In genomic region chr5:140663621-140664180, GRCm38 (mm10) we compare ENCODE assay signal across 9 mouse cellular contexts. TPM values are rescaled to one million over a fixed set of nuclear protein-coding genes. Genes with fewer than 3 reads are reported as not detected.
DNase-seq lines count a peak whose midpoint lies in the region; ATAC-seq and TF ChIP-seq lines count a peak whose summit lies in the region.
"Had no signal": no experiment of that assay in that cellular context is flagged by ENCODE, and none has a peak within 500 bp of the region (broad histone marks: within the 10 kb centered on the region; RNA-seq: fewer than 3 reads in every experiment).

No protein-coding gene starts in this region.

- peaks cover 2% of the 10 kb centered on the region for H3K9me3 ChIP-seq in heart, embryonic 10.5 days
- no peaks in the 10 kb centered on the region; the same call in 1 of the 2 replicates for H3K9me3 ChIP-seq in lung, postnatal 0 days (ENCODE audit: low read length)

- H3K4me1 ChIP-seq in heart, embryonic 10.5 days, result peaks cover 44% of the 10 kb centered on the region
- H3K4me1 ChIP-seq in lung, postnatal 0 days (ENCODE audit: insufficient read depth, low read depth, low read length), result peaks cover 3% of the 10 kb centered on the region; the same call in 1 of the 2 replicates
- H3K4me1 ChIP-seq in spleen, adult 2 months (ENCODE audit: control insufficient read depth, insufficient read depth, insufficient read length), result peaks cover 25% of the 10 kb centered on the region; the same call in 1 of the 2 replicates

- TF ChIP-seq POLR2A in spleen, adult 2 months (IDR thresholded peaks at IDR 0.05; ENCODE audit: low read depth, low read length), result no peak

- H3K9ac ChIP-seq in lung, postnatal 0 days (replicated peaks; ENCODE audit: low read depth), result no peak overlapping the region
- H3K9ac ChIP-seq: midbrain, embryonic 12.5 days had no signal

- no peak for TF ChIP-seq EP300 in lung, postnatal 0 days (IDR thresholded peaks at IDR 0.05)

- 0 out of 2 replicates have a peak, but pooled peaks cover 8% of the 10 kb centered on the region for H3K27me3 ChIP-seq in heart, embryonic 10.5 days (ENCODE audit: insufficient read depth, poor library complexity, severe bottlenecking)
- H3K27me3 ChIP-seq in lung, postnatal 0 days (replicated peaks; ENCODE audit: insufficient read depth, low read length), result no peaks in the 10 kb centered on the region
- H3K27me3 ChIP-seq in spleen, adult 2 months (ENCODE audit: control insufficient read depth, insufficient read depth, low read length), result no peaks in the 10 kb centered on the region
- H3K27me3 ChIP-seq: midbrain, embryonic 12.5 days had no signal

- 59% methylated on average over 7 of the region's 7 CpGs for WGBS in heart, embryonic 10.5 days
- 35% methylated on average over 7 of the region's 7 CpGs for WGBS in lung, postnatal 0 days
- 18% methylated on average over 7 of the region's 7 CpGs for WGBS in spleen, adult 2 months

- H3K27ac ChIP-seq in heart, embryonic 10.5 days, result 0 out of 2 replicates have a peak overlapping the region, but pooled peaks have one; percentile 83
- H3K27ac ChIP-seq in lung, postnatal 0 days (ENCODE audit: low read length), result no peak overlapping the region
- H3K27ac ChIP-seq in spleen, adult 2 months (ENCODE audit: insufficient read depth, low read length), result peak overlapping the region; percentile 87
- H3K27ac ChIP-seq: midbrain, embryonic 12.5 days had no signal

- peak; percentile 87 for TF ChIP-seq CTCF in lung, postnatal 0 days (IDR thresholded peaks at IDR 0.05)
- peak; percentile 83 for TF ChIP-seq CTCF in spleen, adult 2 months (IDR thresholded peaks at IDR 0.05; ENCODE audit: extremely low read depth, insufficient read depth, insufficient read length, insufficient replicate concordance)

- H3K4me3 ChIP-seq in heart, embryonic 10.5 days, result no peak overlapping the region
- H3K4me3 ChIP-seq in lung, postnatal 0 days (ENCODE audit: low read depth, low read length), result no peak overlapping the region
- no peak overlapping the region for H3K4me3 ChIP-seq in spleen, adult 2 months (ENCODE audit: extremely low read depth, insufficient read depth, insufficient read length)
- H3K4me3 ChIP-seq: midbrain, embryonic 12.5 days had no signal

- H3K4me2 ChIP-seq in lung, postnatal 0 days (replicated peaks; ENCODE audit: low read depth, low read length), result no peak overlapping the region
- H3K4me2 ChIP-seq: midbrain, embryonic 12.5 days had no signal

- peaks cover 11% of the 10 kb centered on the region for H3K36me3 ChIP-seq in heart, embryonic 10.5 days
- H3K36me3 ChIP-seq in lung, postnatal 0 days (ENCODE audit: insufficient read depth, low read length), result peaks cover 4% of the 10 kb centered on the region; the same call in 1 of the 2 replicates
- no peaks in the 10 kb centered on the region for H3K36me3 ChIP-seq in spleen, adult 2 months (ENCODE audit: control insufficient read depth, insufficient read depth, low read length)

- no peak for ATAC-seq in cerebellum, adult (ENCODE audit: insufficient number of reproducible peaks, low FRiP score, low TSS enrichment)
- ATAC-seq in activated CD4-positive, CD25-positive, alpha-beta regulatory T cell, adult 4 months, result peak; percentile 67
- peak; percentile 89 for ATAC-seq in lung, postnatal 0 days

- DNase-seq in cerebellum, adult 11 months, result peak; percentile 36
- DNase-seq in embryo, embryonic 9.5 days (ENCODE audit: extremely low spot score), result peak; percentile 31
- DNase-seq in heart, embryonic 10.5 days (ENCODE audit: low spot score), result no peak
- DNase-seq in kidney, postnatal 14 days, result peak; percentile 74
- DNase-seq in lung, postnatal 0 days (ENCODE audit: low spot score), result peak; percentile 90
- peak; percentile 60 to 78 for DNase-seq in spleen, adult 2 months (ENCODE audit: low read depth in 1 of 2, low spot score in 2 of 2)

RNA-seq across cellular contexts. Expression of gene Ttyh3, which starts 14.9 kb away (rescaled TPM):
- 1 to 10 TPM; 5.2 to 5.6 TPM for polyA plus RNA-seq in activated CD4-positive, CD25-positive, alpha-beta regulatory T cell, adult 4 months (2017; shearing (Covaris generic))
- 23.5 and 32.9 TPM in 2 replicates for polyA plus RNA-seq in heart, embryonic 10.5 days (2016; fragmentation: Nextera tagmentation; extraction: Ambion mirVana)
- polyA plus RNA-seq in lung, postnatal 0 days (2015; fragmentation: Nextera tagmentation; extraction: Ambion mirVana), result 18.2 and 19.8 TPM in 2 replicates
- 95.1 and 118 TPM in 2 replicates for polyA plus RNA-seq in spleen, adult 2 months (2012; rRNA removed)

RNA-seq across cellular contexts. Expression of gene Iqce, which starts 38.5 kb away (rescaled TPM):
- polyA plus RNA-seq in activated CD4-positive, CD25-positive, alpha-beta regulatory T cell, adult 4 months (2017; shearing (Covaris generic)), result 10 to 100 TPM; 16.8 to 21.2 TPM
- polyA plus RNA-seq in heart, embryonic 10.5 days (2016; fragmentation: Nextera tagmentation; extraction: Ambion mirVana), result 11.4 and 17.9 TPM in 2 replicates
- 10.3 and 11.0 TPM in 2 replicates for polyA plus RNA-seq in lung, postnatal 0 days (2015; fragmentation: Nextera tagmentation; extraction: Ambion mirVana)
- polyA plus RNA-seq in spleen, adult 2 months (2012; rRNA removed), result 12.2 and 12.5 TPM in 2 replicates

RNA-seq across cellular contexts. Expression of gene Brat1, which starts 41.1 kb away (rescaled TPM):
- polyA plus RNA-seq in activated CD4-positive, CD25-positive, alpha-beta regulatory T cell, adult 4 months (2017; shearing (Covaris generic)), result 10 to 100 TPM; 10.3 to 15.2 TPM
- 18.6 and 19.1 TPM in 2 replicates for polyA plus RNA-seq in heart, embryonic 10.5 days (2016; fragmentation: Nextera tagmentation; extraction: Ambion mirVana)
- polyA plus RNA-seq in lung, postnatal 0 days (2015; fragmentation: Nextera tagmentation; extraction: Ambion mirVana), result 15.2 and 16.1 TPM in 2 replicates
- 28.3 and 40.5 TPM in 2 replicates for polyA plus RNA-seq in spleen, adult 2 months (2012; rRNA removed)

RNA-seq across cellular contexts. Expression of gene Lfng, which starts 56.6 kb away (rescaled TPM):
- 10 to 100 TPM; 33.9 to 35.5 TPM for polyA plus RNA-seq in activated CD4-positive, CD25-positive, alpha-beta regulatory T cell, adult 4 months (2017; shearing (Covaris generic))
- 3.8 and 4.7 TPM in 2 replicates for polyA plus RNA-seq in heart, embryonic 10.5 days (2016; fragmentation: Nextera tagmentation; extraction: Ambion mirVana)
- polyA plus RNA-seq in lung, postnatal 0 days (2015; fragmentation: Nextera tagmentation; extraction: Ambion mirVana), result 23.1 and 25.5 TPM in 2 replicates
- 165 and 240 TPM in 2 replicates for polyA plus RNA-seq in spleen, adult 2 months (2012; rRNA removed)
